Mouse (Mus musculus): Measurements from ENCODE around the gene Cep57l1. TPM values are rescaled to one million over a fixed set of nuclear protein-coding genes. Genes with fewer than 3 reads are reported as not detected.

The Cep57l1 gene
- polyA plus RNA-seq, 1 experiment, result 1.9 TPM

DNA sequence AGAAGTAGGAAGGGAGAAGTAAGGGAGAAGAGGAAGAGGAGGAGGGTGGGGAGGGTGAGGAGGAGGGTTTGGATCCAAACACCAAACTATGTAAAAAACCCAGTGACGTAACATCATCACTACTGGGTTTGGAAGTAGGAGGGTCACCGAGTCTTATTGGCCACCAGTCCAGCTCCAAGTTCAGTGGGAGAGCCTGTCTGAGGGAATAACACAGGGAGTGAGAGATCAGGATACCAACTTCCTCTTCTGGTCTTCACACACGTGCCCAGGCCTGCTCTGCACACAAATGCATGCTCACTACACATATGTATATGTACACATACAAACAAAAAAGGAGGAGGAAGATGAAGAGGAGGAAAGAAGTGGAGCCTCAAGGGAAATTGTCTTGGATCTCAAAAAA lies 135.3 kb downstream of the Cep57l1 start:
- H3K27me3 ChIP-seq (replicated peaks; ENCODE audit: control insufficient read depth, insufficient read depth, low read length), result no peaks in the 10 kb centered on the region
- peaks cover 12% of the 10 kb centered on the region for H3K4me1 ChIP-seq (ENCODE audit: control insufficient read depth, insufficient read depth, low read length)
- no peak for DNase-seq
- H3K36me3 ChIP-seq (ENCODE audit: control insufficient read depth, insufficient read depth, low read length), result no peaks in the 10 kb centered on the region
- no peak overlapping the region for H3K4me3 ChIP-seq (ENCODE audit: insufficient read depth, low read depth, low read length)
- WGBS, result 71% methylated on average over 3 of the region's 3 CpGs
- no peak overlapping the region for H3K27ac ChIP-seq (ENCODE audit: insufficient read depth, low read depth, low read length)
- TF ChIP-seq CTCF (conservative IDR thresholded peaks at IDR 0.05; ENCODE audit: insufficient read depth, insufficient read length, low read depth, low read length) (no peak), POLR2A (IDR thresholded peaks at IDR 0.05; ENCODE audit: low read depth, low read length) (no peak)

DNA sequence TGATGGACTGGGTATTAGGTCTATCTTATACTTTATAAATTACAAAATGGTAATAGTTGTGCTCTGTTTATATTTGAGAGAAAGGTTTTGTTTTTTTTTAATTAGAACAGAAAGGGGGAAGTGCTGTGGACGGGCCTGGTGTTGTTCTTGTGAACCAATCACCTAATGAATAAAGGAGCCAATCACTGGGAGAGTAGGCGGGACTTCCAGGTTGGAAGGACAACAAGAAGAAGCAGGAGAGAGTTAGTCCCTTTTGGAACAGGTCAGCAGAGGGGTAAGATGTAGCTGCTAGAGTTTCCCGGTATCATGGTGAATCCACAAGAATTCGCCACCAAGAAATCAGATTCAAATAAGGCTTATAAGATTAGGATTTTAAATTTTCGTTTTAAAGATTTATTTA lies 139.5 kb downstream of the Cep57l1 start:
- Histone ChIP-seq H3K4me3 (ENCODE audit: insufficient read depth, low read depth, low read length) (no peak overlapping the region), H3K27ac (ENCODE audit: insufficient read depth, low read depth, low read length) (no peak overlapping the region), H3K4me1 (ENCODE audit: control insufficient read depth, insufficient read depth, low read length) (no peaks in the 10 kb centered on the region), H3K27me3 (replicated peaks; ENCODE audit: control insufficient read depth, insufficient read depth, low read length) (no peaks in the 10 kb centered on the region), H3K36me3 (ENCODE audit: control insufficient read depth, insufficient read depth, low read length) (no peaks in the 10 kb centered on the region)
- no peak for DNase-seq
- 91% methylated on average over 5 of the region's 5 CpGs for WGBS
- no peak for TF ChIP-seq CTCF (conservative IDR thresholded peaks at IDR 0.05; ENCODE audit: insufficient read depth, insufficient read length, low read depth, low read length)

Other genes with a start within 250 kb of the Cep57l1 start
- 2.1 and 2.5 TPM in 2 replicates for gene Ccdc162, start 93.2 kb downstream of the Cep57l1 start, polyA plus RNA-seq (2012; rRNA removed)
- 10.4 and 13.2 TPM in 2 replicates for gene Sesn1, start 64 bp upstream of the Cep57l1 start, polyA plus RNA-seq (2012; rRNA removed)
- 0.24 and 0.50 TPM in 2 replicates for gene Armc2, start 208.6 kb upstream of the Cep57l1 start, polyA plus RNA-seq (2012; rRNA removed)

All from kidney, adult 2 months (tissue).